Mouse (Mus musculus): ENCODE measurements at regions not wholly inside any gene's neighbourhood (a gene's known extent, or its start where the extent isn't known, plus 50 kb on each side); places are given as distances from the start of the nearest gene placed in this dataset.

DNA sequence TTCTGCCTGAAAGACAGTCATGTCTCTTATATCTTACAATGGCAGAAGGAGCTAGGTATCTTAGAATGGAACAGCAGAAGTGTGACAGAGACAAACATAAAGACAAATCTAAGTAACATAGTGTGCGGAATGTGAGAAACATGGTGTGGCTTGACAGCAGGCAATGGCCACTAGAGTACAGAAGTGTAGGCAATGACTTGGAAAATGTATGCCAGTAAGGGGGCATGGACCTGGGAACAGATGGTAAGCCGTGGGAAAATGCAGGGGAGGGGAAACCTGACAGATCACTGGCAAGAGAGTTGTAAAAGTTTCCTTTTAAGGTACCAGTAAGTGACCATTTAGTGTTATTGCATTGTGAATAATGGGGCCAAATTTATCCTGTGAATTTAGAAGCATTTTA is 1238.0 kb upstream of the Slc7a12 start:
- DNase-seq: peak in 1 of 2 experiments; percentile 11

DNA sequence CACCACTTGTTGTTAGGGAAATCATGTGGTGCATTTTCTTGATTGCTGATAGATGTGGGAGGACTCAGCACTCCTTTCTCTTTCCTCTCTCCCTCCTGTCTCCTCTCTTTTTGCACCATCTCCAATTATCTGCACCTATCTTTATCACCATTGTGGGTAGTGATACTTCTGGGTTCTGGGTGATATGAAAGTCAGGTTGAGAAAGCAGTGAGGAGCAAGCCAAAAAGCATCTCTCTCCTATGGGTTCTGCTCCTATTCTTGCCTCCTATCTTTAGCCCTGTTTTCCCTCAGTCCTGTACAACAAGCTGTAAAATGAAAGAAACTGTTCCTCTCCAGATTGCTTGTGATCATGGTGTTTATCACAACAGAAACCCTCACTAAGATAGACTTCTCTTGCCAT is 1233.0 kb upstream of the Slc7a12 start:
- no peak for DNase-seq

DNA sequence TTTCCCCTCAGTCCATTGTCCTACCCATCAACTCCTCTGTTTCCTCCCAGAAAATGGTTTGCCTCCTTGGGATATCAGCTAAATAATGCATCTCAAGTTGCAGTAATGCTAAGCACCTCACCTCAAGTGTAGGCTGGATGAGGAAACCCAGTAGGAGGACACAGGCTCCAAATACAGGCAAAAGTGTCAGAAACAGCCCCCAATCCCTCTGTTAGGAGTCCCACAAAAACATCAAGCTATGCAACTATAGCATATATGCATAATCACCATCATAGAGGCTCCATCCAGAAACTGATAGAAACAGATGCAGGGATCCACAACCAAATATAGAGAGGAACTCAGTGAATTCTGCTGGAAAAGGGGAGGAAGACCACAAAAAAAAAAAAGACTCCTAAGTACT is 1231.7 kb upstream of the Slc7a12 start:
- no peak for DNase-seq

DNA sequence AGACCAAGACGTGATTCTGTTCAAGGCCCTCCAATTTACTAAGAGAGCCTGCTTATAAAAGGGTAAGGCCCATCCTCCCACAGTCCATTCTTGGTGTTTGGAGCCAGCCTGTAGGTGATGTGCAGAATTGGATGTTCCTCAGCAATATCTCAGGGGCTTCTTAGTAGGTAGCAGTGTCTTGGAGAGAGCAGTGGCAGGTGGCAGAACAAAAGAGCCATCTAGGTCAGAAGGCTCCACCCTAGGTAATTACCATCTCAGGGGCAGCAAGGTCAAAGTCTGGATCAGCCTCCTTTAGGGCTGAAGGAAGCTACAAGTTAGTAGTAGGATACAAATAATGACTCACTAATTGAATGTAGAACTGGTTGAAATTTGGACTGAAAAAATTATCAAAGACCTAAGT is 1229.8 kb upstream of the Slc7a12 start:
- no peak for DNase-seq

DNA sequence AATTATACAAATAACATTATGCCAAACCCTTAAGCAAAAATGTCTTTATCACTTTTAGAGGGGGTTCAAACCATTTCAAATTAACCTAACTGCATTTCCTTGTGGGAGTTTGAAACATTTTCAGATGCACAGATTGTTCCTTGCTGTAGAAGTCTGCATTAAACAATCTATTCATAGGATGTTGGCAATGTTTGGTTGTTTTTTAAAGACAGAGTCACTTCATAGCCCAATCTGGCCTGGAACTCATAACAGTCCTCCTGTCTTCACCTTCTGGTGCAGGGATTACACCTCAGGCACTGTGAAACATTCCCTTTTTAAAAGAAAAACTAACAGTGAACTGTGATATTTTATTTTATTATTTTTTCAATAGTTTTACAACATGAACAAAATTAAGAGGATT is 1226.4 kb upstream of the Slc7a12 start:
- DNase-seq: no peak
